Mouse (Mus musculus): Measurements from ENCODE around the gene Arl15. TPM values are rescaled to one million over a fixed set of nuclear protein-coding genes. Genes with fewer than 3 reads are reported as not detected.

Arl15 gene
- polyA plus RNA-seq, 1 experiment from 2014 or later = 10.6 TPM

DNA sequence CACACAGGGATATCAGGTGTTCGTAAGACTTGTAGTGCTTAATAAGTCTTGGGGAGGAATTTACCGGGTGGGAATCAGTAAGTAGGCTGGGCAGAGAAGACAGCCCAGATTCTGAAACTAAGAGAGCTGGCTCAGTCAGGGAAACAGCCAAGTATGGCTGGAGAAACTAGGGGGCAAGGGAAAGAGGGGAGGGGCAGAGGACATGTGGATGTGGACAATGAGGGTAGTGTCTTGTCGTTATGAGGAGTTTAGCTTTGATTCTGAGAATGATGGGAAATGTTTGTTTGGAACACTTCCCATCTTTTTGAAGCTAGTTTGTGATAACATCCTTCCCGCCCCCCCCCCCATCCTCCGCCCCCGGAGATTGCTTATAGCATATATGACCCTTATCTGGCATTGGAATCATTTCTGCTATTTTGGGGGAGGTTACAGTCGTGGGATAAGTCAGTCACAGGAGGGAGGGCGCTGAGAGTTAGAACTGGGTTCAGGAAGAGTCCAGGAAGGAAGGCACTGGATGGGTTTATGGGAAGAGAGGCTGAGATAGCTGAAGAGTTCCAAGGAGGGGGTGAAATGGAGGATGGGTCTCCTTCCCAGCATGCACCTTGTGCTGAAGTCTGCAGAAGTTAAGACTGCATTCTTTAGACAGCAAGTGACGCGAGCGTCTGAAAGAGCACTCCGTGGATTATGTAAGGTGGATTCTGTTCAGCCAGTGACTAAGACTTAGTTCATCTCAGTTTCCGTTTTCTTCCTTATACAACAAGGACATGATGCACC is 57.5 kb downstream of the Arl15 start:
- H3K36me3 ChIP-seq (ENCODE audit: control insufficient read depth, insufficient read depth, low read length) = no peaks in the 10 kb centered on the region
- peak overlapping the region; percentile 17; the same call in 1 of the 2 replicates for H3K27ac ChIP-seq (ENCODE audit: low read length)
- H3K27me3 ChIP-seq (ENCODE audit: control insufficient read depth, insufficient read depth, low read depth, low read length) = no peaks in the 10 kb centered on the region
- 68% methylated on average over 13 of the region's 13 CpGs for WGBS
- no peak overlapping the region for H3K4me3 ChIP-seq (ENCODE audit: low read length)
- H3K9me3 ChIP-seq (ENCODE audit: control insufficient read depth, low read length) = no peaks in the 10 kb centered on the region
- H3K9ac ChIP-seq (ENCODE audit: low read length) = no peak overlapping the region
- peak; percentile 82 for ATAC-seq (ENCODE audit: low read depth)
- H3K4me1 ChIP-seq (replicated peaks; ENCODE audit: control insufficient read depth, insufficient read depth, low read length) = peaks cover 5% of the 10 kb centered on the region; the same call in 1 of the 2 replicates
- no peak overlapping the region for H3K4me2 ChIP-seq (ENCODE audit: low read depth, low read length)

DNA sequence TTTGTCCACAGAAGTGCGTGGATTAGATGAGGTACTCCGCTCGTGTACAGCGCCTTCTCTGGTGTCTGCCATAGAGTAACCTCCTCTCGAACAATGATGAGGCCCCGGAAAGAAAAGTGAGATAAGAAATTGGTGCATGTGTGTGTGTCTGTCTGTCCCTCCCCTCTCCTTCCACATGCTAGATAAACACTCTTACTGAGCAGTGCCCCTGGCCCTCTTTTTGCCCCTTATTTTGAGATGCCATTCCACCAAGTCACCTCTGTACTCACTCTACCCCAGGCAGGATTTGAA is 58.0 kb downstream of the Arl15 start:
- H3K4me2 ChIP-seq (ENCODE audit: low read depth, low read length) = no peak overlapping the region
- 81% methylated on average over 6 of the region's 6 CpGs for WGBS
- no peak for ATAC-seq (ENCODE audit: low read depth)
- H3K27ac ChIP-seq (ENCODE audit: low read length) = no peak overlapping the region
- H3K27me3 ChIP-seq (ENCODE audit: control insufficient read depth, insufficient read depth, low read depth, low read length) = no peaks in the 10 kb centered on the region
- no peak overlapping the region for H3K9ac ChIP-seq (ENCODE audit: low read length)
- no peaks in the 10 kb centered on the region for H3K9me3 ChIP-seq (ENCODE audit: control insufficient read depth, low read length)
- no peak overlapping the region for H3K4me3 ChIP-seq (ENCODE audit: low read length)
- H3K4me1 ChIP-seq (replicated peaks; ENCODE audit: control insufficient read depth, insufficient read depth, low read length) = peaks cover 5% of the 10 kb centered on the region; the same call in 1 of the 2 replicates
- no peaks in the 10 kb centered on the region for H3K36me3 ChIP-seq (ENCODE audit: control insufficient read depth, insufficient read depth, low read length)

DNA sequence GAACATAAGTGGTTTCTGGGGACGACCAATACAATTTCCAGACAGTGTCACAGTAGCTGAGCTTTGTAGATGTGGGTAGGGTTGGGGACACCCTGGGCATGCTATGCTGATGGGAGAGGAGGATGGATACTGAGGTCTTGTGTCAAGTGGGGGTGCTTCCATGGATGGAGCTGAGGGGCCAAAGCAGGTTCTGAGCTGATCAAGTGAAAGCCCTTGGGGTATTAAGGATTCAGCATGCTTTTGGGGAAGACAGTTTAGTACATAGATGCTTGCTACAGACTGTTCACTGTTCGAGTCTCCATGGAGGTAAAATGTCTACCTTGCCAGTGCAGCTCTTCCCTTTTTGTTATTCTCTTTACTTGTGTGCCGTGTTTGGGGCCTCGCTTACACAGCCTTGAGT is 59.8 kb downstream of the Arl15 start:
- Histone ChIP-seq H3K27ac (ENCODE audit: low read length) (0 out of 2 replicates have a peak overlapping the region, but pooled peaks have one; percentile 17), H3K9me3 (ENCODE audit: control insufficient read depth, low read length) (no peaks in the 10 kb centered on the region), H3K27me3 (ENCODE audit: control insufficient read depth, insufficient read depth, low read depth, low read length) (no peaks in the 10 kb centered on the region), H3K4me1 (replicated peaks; ENCODE audit: control insufficient read depth, insufficient read depth, low read length) (peaks cover 5% of the 10 kb centered on the region; the same call in 1 of the 2 replicates), H3K9ac (ENCODE audit: low read length) (no peak overlapping the region), H3K36me3 (ENCODE audit: control insufficient read depth, insufficient read depth, low read length) (no peaks in the 10 kb centered on the region), H3K4me3 (ENCODE audit: low read length) (no peak overlapping the region), H3K4me2 (ENCODE audit: low read depth, low read length) (no peak overlapping the region)
- WGBS = 75% methylated on average over 4 of the region's 4 CpGs
- ATAC-seq (ENCODE audit: low read depth) = no peak

DNA sequence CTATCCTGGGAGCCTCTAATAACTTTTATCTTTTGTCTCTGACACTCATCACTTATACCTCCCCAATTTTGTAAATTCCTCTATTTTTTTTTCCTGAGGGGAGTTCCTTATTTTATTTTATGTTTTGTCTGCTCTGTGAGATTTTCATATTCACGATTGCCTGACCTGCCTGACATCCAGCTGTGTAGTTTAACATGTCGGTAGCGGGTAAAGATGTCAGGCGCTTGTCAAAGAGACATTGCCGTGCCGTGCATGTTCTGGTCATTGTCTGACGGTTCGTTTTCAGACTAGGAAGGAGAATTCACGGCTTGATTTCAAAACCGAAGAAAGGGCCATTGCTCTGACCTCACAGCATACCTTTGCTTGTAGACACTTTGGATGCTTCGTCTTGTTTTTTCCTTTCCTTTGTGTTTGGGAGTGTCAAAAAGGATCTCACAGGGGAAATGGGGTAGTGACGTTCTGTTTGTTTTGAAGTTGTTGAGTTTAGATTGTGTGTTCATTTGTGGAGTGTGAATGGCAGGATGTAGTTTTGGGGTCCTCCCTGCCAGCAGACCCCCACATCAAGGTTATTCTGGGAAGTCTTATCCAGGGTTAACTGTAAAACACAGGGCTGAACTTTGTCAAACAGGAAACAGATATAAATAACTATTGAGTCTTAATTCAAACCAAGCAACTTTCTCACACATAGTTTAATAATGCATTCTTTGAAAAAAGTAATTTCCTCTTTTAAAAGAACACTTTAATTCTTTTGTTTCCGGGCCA is 60.4 kb downstream of the Arl15 start:
- 51% methylated on average over 13 of the region's 13 CpGs for WGBS
- Histone ChIP-seq H3K4me1 (replicated peaks; ENCODE audit: control insufficient read depth, insufficient read depth, low read length) (peaks cover 5% of the 10 kb centered on the region; the same call in 1 of the 2 replicates), H3K4me2 (ENCODE audit: low read depth, low read length) (no peak overlapping the region)

DNA sequence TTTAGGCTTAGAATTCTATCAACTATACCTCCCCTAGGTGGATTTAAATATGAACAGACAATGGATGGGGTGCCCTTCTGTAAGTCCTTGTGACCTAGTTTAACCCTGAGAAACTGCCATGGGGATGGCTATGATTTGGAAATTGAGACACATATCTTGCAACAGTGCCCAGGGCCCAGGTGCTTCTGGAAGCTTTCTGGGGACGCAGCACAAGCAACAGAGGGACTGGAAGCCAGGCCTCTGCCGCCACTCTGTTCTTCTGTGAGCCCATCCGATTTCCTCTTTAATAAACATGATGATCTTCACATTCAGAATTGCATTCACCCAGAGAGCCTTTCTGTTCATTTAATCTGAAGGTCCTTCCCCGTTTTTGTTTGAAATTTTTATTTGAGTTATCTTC is 62.6 kb downstream of the Arl15 start:
- Histone ChIP-seq H3K27ac (ENCODE audit: low read length) (no peak overlapping the region), H3K27me3 (ENCODE audit: control insufficient read depth, insufficient read depth, low read depth, low read length) (no peaks in the 10 kb centered on the region), H3K36me3 (ENCODE audit: control insufficient read depth, insufficient read depth, low read length) (no peaks in the 10 kb centered on the region), H3K9me3 (ENCODE audit: control insufficient read depth, low read length) (no peaks in the 10 kb centered on the region), H3K4me3 (ENCODE audit: low read length) (no peak overlapping the region), H3K9ac (ENCODE audit: low read length) (no peak overlapping the region), H3K4me2 (ENCODE audit: low read depth, low read length) (no peak overlapping the region), H3K4me1 (replicated peaks; ENCODE audit: control insufficient read depth, insufficient read depth, low read length) (peaks cover 2% of the 10 kb centered on the region; the same call in 1 of the 2 replicates)
- ATAC-seq (ENCODE audit: low read depth) = no peak
- 78% methylated on average over 4 of the region's 4 CpGs for WGBS

More for the DNA sequence above, 60.4 kb downstream of the Arl15 start:
- ATAC-seq (ENCODE audit: low read depth) = no peak
- H3K27ac ChIP-seq (ENCODE audit: low read length) = peak overlapping the region; percentile 33; the same call in 1 of the 2 replicates
- no peak overlapping the region for H3K9ac ChIP-seq (ENCODE audit: low read length)
- H3K9me3 ChIP-seq (ENCODE audit: control insufficient read depth, low read length) = no peaks in the 10 kb centered on the region
- H3K27me3 ChIP-seq (ENCODE audit: control insufficient read depth, insufficient read depth, low read depth, low read length) = no peaks in the 10 kb centered on the region
- H3K4me3 ChIP-seq (ENCODE audit: low read length) = no peak overlapping the region
- H3K36me3 ChIP-seq (ENCODE audit: control insufficient read depth, insufficient read depth, low read length) = no peaks in the 10 kb centered on the region

DNA sequence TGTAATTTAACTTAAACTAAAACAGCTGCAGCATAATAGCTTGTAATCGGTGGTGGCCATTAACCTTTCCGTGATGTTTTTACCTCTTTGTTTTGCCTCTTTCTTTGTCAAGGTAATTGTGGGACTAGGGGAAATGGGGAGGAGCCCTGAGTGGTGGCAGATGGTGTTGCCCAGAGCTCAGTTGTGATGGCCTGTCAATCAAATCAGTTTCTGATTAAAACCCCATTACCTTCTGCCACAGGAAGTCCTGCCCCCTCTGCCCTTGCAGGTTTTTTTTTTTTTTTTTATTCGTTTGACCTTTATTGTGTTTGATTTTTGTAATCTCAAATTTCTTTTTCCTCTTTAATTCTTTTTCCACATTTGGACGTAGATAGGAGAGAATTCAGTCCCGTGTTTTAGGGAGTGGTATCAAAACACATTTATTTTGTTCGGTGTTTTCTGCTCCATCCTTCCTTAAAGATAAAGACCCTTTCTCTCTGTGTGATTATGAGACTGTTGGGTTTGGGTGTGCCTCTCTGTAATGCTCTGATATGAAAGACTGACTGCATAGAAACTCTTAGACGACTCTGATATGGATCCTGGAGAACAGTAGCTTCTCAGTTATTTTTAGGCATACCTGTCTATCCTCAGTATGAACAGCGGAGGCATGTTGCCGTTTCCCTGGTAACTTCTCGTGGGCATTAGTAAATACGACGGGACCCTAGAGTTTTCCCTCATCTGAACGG is 64.5 kb downstream of the Arl15 start:
- no peaks in the 10 kb centered on the region for H3K36me3 ChIP-seq (ENCODE audit: control insufficient read depth, insufficient read depth, low read length)
- H3K27me3 ChIP-seq (ENCODE audit: control insufficient read depth, insufficient read depth, low read depth, low read length) = no peaks in the 10 kb centered on the region
- peaks cover 5% of the 10 kb centered on the region; the same call in 1 of the 2 replicates for H3K4me1 ChIP-seq (replicated peaks; ENCODE audit: control insufficient read depth, insufficient read depth, low read length)
- no peak overlapping the region for H3K9ac ChIP-seq (ENCODE audit: low read length)
- WGBS = 68% methylated on average over 13 of the region's 13 CpGs
- no peak overlapping the region for H3K4me3 ChIP-seq (ENCODE audit: low read length)
- no peak overlapping the region for H3K27ac ChIP-seq (ENCODE audit: low read length)
- ATAC-seq (ENCODE audit: low read depth) = no peak
- H3K9me3 ChIP-seq (ENCODE audit: control insufficient read depth, low read length) = no peaks in the 10 kb centered on the region
- no peak overlapping the region for H3K4me2 ChIP-seq (ENCODE audit: low read depth, low read length)

DNA sequence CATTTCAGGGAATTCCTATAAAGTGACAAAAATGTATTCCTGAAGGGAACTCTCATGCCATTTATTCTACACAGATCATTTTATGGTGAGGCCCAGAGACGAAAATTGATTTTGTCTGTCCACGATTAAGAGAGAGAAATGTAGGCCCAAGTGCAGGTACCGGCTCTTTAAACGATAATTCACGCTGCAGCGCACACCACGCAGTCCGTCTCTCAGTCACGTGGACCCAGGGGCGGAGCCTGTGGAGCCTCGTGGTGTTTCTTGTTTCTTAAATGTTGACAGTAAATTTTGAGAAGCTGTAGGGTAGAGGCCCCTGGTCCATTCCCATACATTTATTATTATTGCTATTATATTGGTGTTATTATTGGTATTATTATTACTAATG is 65.1 kb downstream of the Arl15 start:
- H3K4me2 ChIP-seq (ENCODE audit: low read depth, low read length) = no peak overlapping the region
- peaks cover 8% of the 10 kb centered on the region; the same call in 1 of the 2 replicates for H3K4me1 ChIP-seq (replicated peaks; ENCODE audit: control insufficient read depth, insufficient read depth, low read length)
- no peaks in the 10 kb centered on the region for H3K9me3 ChIP-seq (ENCODE audit: control insufficient read depth, low read length)
- H3K36me3 ChIP-seq (ENCODE audit: control insufficient read depth, insufficient read depth, low read length) = no peaks in the 10 kb centered on the region
- 82% methylated on average over 11 of the region's 11 CpGs for WGBS
- no peak overlapping the region for H3K4me3 ChIP-seq (ENCODE audit: low read length)
- ATAC-seq (ENCODE audit: low read depth) = no peak
- no peaks in the 10 kb centered on the region for H3K27me3 ChIP-seq (ENCODE audit: control insufficient read depth, insufficient read depth, low read depth, low read length)
- H3K27ac ChIP-seq (ENCODE audit: low read length) = no peak overlapping the region
- no peak overlapping the region for H3K9ac ChIP-seq (ENCODE audit: low read length)

DNA sequence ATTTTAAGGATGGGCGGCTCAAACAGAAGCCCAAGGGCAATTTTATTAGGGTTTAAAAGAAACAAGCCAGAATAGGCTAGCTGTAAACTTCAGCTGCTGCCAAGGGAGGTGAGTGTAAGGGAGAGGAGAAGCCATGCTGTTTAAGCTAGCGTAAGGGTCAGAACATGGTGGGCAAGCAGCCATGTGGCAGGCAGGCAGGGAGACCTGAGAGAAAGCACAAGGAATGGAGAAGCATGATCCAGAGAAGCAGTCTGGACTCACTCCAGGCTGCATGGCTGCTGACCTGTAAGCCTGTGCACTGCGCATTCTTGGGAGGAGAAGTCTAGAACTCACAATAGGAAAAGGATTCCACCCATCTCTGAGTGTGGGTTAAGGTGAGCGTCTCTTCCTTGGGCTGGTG is 66.5 kb downstream of the Arl15 start:
- peaks cover 8% of the 10 kb centered on the region; the same call in 1 of the 2 replicates for H3K4me1 ChIP-seq (replicated peaks; ENCODE audit: control insufficient read depth, insufficient read depth, low read length)
- ATAC-seq (ENCODE audit: low read depth) = no peak
- H3K36me3 ChIP-seq (ENCODE audit: control insufficient read depth, insufficient read depth, low read length) = no peaks in the 10 kb centered on the region
- no peak overlapping the region for H3K9ac ChIP-seq (ENCODE audit: low read length)
- H3K27me3 ChIP-seq (ENCODE audit: control insufficient read depth, insufficient read depth, low read depth, low read length) = no peaks in the 10 kb centered on the region
- H3K9me3 ChIP-seq (ENCODE audit: control insufficient read depth, low read length) = no peaks in the 10 kb centered on the region
- H3K4me2 ChIP-seq (ENCODE audit: low read depth, low read length) = no peak overlapping the region
- H3K27ac ChIP-seq (ENCODE audit: low read length) = no peak overlapping the region
- 73% methylated on average over 4 of the region's 4 CpGs for WGBS
- H3K4me3 ChIP-seq (ENCODE audit: low read length) = no peak overlapping the region

DNA sequence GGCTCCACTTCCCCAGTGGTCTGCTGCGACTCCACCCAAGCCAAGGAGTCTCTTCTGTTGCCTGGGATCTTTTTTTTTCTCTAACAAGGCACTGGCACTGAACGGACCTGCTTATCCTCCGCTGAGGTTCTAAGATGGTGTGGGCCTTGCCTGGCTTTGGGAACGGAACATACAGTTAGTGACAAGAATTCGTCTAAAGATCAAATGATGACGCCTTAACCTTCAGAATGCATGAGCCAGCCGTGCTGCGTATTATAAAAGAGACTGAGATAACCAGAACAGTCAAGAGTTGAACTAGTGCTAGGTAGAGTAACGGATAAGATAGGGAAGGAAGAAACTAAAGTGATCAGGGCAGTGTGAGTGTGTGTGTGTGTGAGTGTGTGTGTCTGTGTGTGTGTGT is 66.9 kb downstream of the Arl15 start:
- Histone ChIP-seq H3K4me3 (ENCODE audit: low read length) (no peak overlapping the region), H3K9ac (ENCODE audit: low read length) (no peak overlapping the region), H3K9me3 (ENCODE audit: control insufficient read depth, low read length) (no peaks in the 10 kb centered on the region), H3K36me3 (ENCODE audit: control insufficient read depth, insufficient read depth, low read length) (no peaks in the 10 kb centered on the region), H3K27me3 (ENCODE audit: control insufficient read depth, insufficient read depth, low read depth, low read length) (no peaks in the 10 kb centered on the region), H3K4me1 (replicated peaks; ENCODE audit: control insufficient read depth, insufficient read depth, low read length) (peaks cover 8% of the 10 kb centered on the region; the same call in 1 of the 2 replicates), H3K27ac (ENCODE audit: low read length) (no peak overlapping the region), H3K4me2 (ENCODE audit: low read depth, low read length) (no peak overlapping the region)
- 86% methylated on average over 9 of the region's 9 CpGs for WGBS
- ATAC-seq (ENCODE audit: low read depth) = no peak

All from lung, embryonic 16.5 days (tissue).